Mouse (Mus musculus) lung, embryonic 15.5 days (tissue): ENCODE results near the gene Phactr1. TPM values are rescaled to one million over a fixed set of nuclear protein-coding genes. Genes with fewer than 3 reads are reported as not detected.
A peak's percentile ranks its signal among the peaks of the same experiment; 100 is the strongest.

ENCODE experiments used
- ATAC-seq: fragments of 200-750 bp; cut with Nextera tagmentation; 2 replicates; pipeline ENCODE4 v1.8.0; 2017; ENCODE audit warnings: moderate number of reproducible peaks, borderline replicate concordance; ENCODE audit not compliant: low FRiP score, low TSS enrichment; ENCODE audit errors: extremely low read depth
- H3K27ac ChIP-seq: fragments of 300-500 bp; sonication (generic); 2 replicates; pipeline ENCODE4 v1.5.1; 2015; ENCODE audit warnings: moderate library complexity, mild to moderate bottlenecking, inconsistent platforms
- H3K27me3 ChIP-seq: fragments of 300-500 bp; sonication (generic); 2 replicates; pipeline ENCODE4 v1.6.1; 2015; ENCODE audit warnings: inconsistent platforms
- H3K36me3 ChIP-seq: fragments of 300-500 bp; sonication (generic); 2 replicates; pipeline ENCODE4 v1.6.1; 2015; ENCODE audit warnings: inconsistent platforms
- H3K4me1 ChIP-seq: fragments of 300-500 bp; sonication (generic); 2 replicates; pipeline ENCODE4 v1.6.1; 2015; ENCODE audit warnings: inconsistent platforms
- H3K4me2 ChIP-seq: fragments of 300-500 bp; sonication (generic); 2 replicates; pipeline ENCODE4 v1.6.1; 2015; ENCODE audit warnings: inconsistent platforms, mild to moderate bottlenecking, moderate library complexity
- H3K4me3 ChIP-seq: fragments of 300-500 bp; sonication (generic); 2 replicates; pipeline ENCODE4 v1.5.1; 2015; ENCODE audit warnings: mild to moderate bottlenecking, inconsistent platforms
- H3K9ac ChIP-seq: fragments of 300-500 bp; sonication (generic); 2 replicates; pipeline ENCODE4 v1.6.1; 2015; ENCODE audit warnings: inconsistent platforms
- H3K9me3 ChIP-seq: fragments of 300-500 bp; sonication (generic); 2 replicates; pipeline ENCODE4 v1.6.1; 2016; ENCODE audit warnings: inconsistent platforms
- WGBS: fragments of 180-500 bp; shearing (Covaris S2); methylation state at CpG from one replicate; pipeline ENCODE4 v1.1.7; 2015; 5-methylcytosine and 5-hydroxymethylcytosine counted together
- polyA plus RNA-seq: library from polyadenylated mRNA; unstranded; fragments of >200 nt; fragmentation: Nextera tagmentation; extraction: Ambion mirVana; gene quantifications from 2 replicates; pipeline ENCODE4 v1.2.1, GENCODE M21; 2015

Phactr1 gene
- polyA plus RNA-seq, 1 experiment from 2014 or later: 6.4 TPM

GRCm38 (mm10) chr13:43181104-43181503 lies 500.7 kb downstream of the Phactr1 start:
- no peak overlapping the region for H3K4me3 ChIP-seq
- H3K27me3 ChIP-seq: no peaks in the 10 kb centered on the region
- H3K9ac ChIP-seq: no peak overlapping the region
- H3K27ac ChIP-seq: no peak overlapping the region
- WGBS: 60% methylated on average over 7 of the region's 7 CpGs
- no peak for ATAC-seq
- no peaks in the 10 kb centered on the region for H3K9me3 ChIP-seq
- H3K4me2 ChIP-seq: no peak overlapping the region
- no peaks in the 10 kb centered on the region for H3K36me3 ChIP-seq
- peaks cover 14% of the 10 kb centered on the region; the same call in 1 of the 2 replicates for H3K4me1 ChIP-seq

- Histone ChIP-seq H3K9me3 (no peaks in the 10 kb centered on the region), H3K4me2 (peak overlapping the region; percentile 50), H3K27ac (no peak overlapping the region), H3K36me3 (no peaks in the 10 kb centered on the region), H3K9ac (no peak overlapping the region), H3K4me1 (peaks cover 14% of the 10 kb centered on the region; the same call in 1 of the 2 replicates), H3K27me3 (no peaks in the 10 kb centered on the region), H3K4me3 (peak overlapping the region; percentile 24)
- 5% methylated on average over 14 of the region's 14 CpGs for WGBS
- peak; percentile 55; the same call in 1 of the 2 replicates for ATAC-seq
Measured at GRCm38 (mm10) chr13:43182465-43183201, 502.2 kb downstream of the Phactr1 start.

- 43% methylated on average over 8 of the region's 8 CpGs for WGBS
- H3K4me3 ChIP-seq: peak overlapping the region; percentile 24
Measured at GRCm38 (mm10) chr13:43183248-43184055, 503.0 kb downstream of the Phactr1 start.

GRCm38 (mm10) chr13:43187736-43188135 lies 507.3 kb downstream of the Phactr1 start:
- Histone ChIP-seq H3K36me3 (no peaks in the 10 kb centered on the region), H3K27me3 (no peaks in the 10 kb centered on the region), H3K9me3 (no peaks in the 10 kb centered on the region), H3K9ac (no peak overlapping the region), H3K4me2 (no peak overlapping the region), H3K4me3 (no peak overlapping the region), H3K4me1 (peaks cover 24% of the 10 kb centered on the region), H3K27ac (no peak overlapping the region)
- ATAC-seq: no peak
- WGBS: 93% methylated on average over 4 of the region's 4 CpGs

More at GRCm38 (mm10) chr13:43183248-43184055, 503.0 kb downstream of the Phactr1 start:
- H3K36me3 ChIP-seq: no peaks in the 10 kb centered on the region
- no peak overlapping the region for H3K9ac ChIP-seq
- ATAC-seq: peak; percentile 44; the same call in 1 of the 2 replicates
- H3K27ac ChIP-seq: no peak overlapping the region
- peaks cover 14% of the 10 kb centered on the region; the same call in 1 of the 2 replicates for H3K4me1 ChIP-seq
- H3K4me2 ChIP-seq: peak overlapping the region; percentile 50
- no peaks in the 10 kb centered on the region for H3K9me3 ChIP-seq
- H3K27me3 ChIP-seq: no peaks in the 10 kb centered on the region
